Mouse (Mus musculus): ENCODE data around the gene Zfp865.

GRCm38 (mm10) chr7:4999876-5000275 is 20.3 kb upstream of the Zfp865 start:
- TF ChIP-seq TCF12 (IDR thresholded peaks at IDR 0.05; ENCODE audit: low read depth, low read length) (no peak), CTCF (conservative IDR thresholded peaks at IDR 0.05 in 1 of 2, IDR thresholded peaks at IDR 0.05 in 1 of 2; ENCODE audit: low read depth in 2 of 2, low read length in 2 of 2) (peak; percentile 11 to 65; a peak in 2 of 4 replicates), MEF2A (IDR thresholded peaks at IDR 0.05; ENCODE audit: borderline replicate concordance, low read depth, low read length) (no peak), E2F4 (IDR thresholded peaks at IDR 0.05; ENCODE audit: insufficient replicate concordance, low read depth, low read length) (no peak), RAD21 (IDR thresholded peaks at IDR 0.05; ENCODE audit: low read depth, low read length) (peak; percentile 51), POLR2A (IDR thresholded peaks at IDR 0.05; ENCODE audit: low read depth, low read length) (no peak), POLR2AphosphoS2 (IDR thresholded peaks at IDR 0.05; ENCODE audit: low read depth, low read length) (no peak), MAX (IDR thresholded peaks at IDR 0.05; ENCODE audit: low read length) (no peak), EP300 (IDR thresholded peaks at IDR 0.05; ENCODE audit: low read length) (no peak), GABPA (IDR thresholded peaks at IDR 0.05; ENCODE audit: insufficient replicate concordance, low read depth, low read length) (no peak)
